Mouse (Mus musculus): ENCODE measurements around the gene 1600014C10Rik. TPM values are rescaled to one million over a fixed set of nuclear protein-coding genes. Genes with fewer than 3 reads are reported as not detected.

The 1600014C10Rik gene
- polyA plus RNA-seq, 1 experiment from 2014 or later, result 12.4 TPM

- Histone ChIP-seq H3K27ac (replicated peaks) (no peak overlapping the region), H3K36me3 (peaks cover 29% of the 10 kb centered on the region), H3K27me3 (replicated peaks) (no peaks in the 10 kb centered on the region), H3K4me1 (peaks cover 15% of the 10 kb centered on the region), H3K4me2 (no peak overlapping the region), H3K4me3 (no peak overlapping the region), H3K9ac (no peak overlapping the region), H3K9me3 (no peaks in the 10 kb centered on the region)
- ATAC-seq (ENCODE audit: extremely low read depth, insufficient number of reproducible peaks, low FRiP score, low TSS enrichment), result no peak
- 66% methylated on average over 8 of the region's 8 CpGs for WGBS
Observed at GRCm38 (mm10) chr7:38218631-38219367, 35.8 kb downstream of the 1600014C10Rik start.

- no peak overlapping the region for H3K4me3 ChIP-seq
- no peak for ATAC-seq (ENCODE audit: extremely low read depth, insufficient number of reproducible peaks, low FRiP score, low TSS enrichment)
- H3K4me1 ChIP-seq, result peaks cover 17% of the 10 kb centered on the region
- H3K27me3 ChIP-seq (replicated peaks), result no peaks in the 10 kb centered on the region
- WGBS, result 78% methylated on average over 4 of the region's 4 CpGs
- no peak overlapping the region for H3K4me2 ChIP-seq
- peaks cover 29% of the 10 kb centered on the region for H3K36me3 ChIP-seq
- H3K9ac ChIP-seq, result no peak overlapping the region
- no peaks in the 10 kb centered on the region for H3K9me3 ChIP-seq
- H3K27ac ChIP-seq (replicated peaks), result no peak overlapping the region
Observed at GRCm38 (mm10) chr7:38219526-38219925, 36.5 kb downstream of the 1600014C10Rik start.

GRCm38 (mm10) chr7:38220866-38221265, 37.8 kb downstream of the 1600014C10Rik start:
- H3K4me2 ChIP-seq, result no peak overlapping the region
- peaks cover 30% of the 10 kb centered on the region for H3K4me1 ChIP-seq
- ATAC-seq (ENCODE audit: extremely low read depth, insufficient number of reproducible peaks, low FRiP score, low TSS enrichment), result no peak
- H3K36me3 ChIP-seq, result peaks cover 29% of the 10 kb centered on the region
- H3K4me3 ChIP-seq, result no peak overlapping the region
- no peak overlapping the region for H3K27ac ChIP-seq (replicated peaks)
- no peaks in the 10 kb centered on the region for H3K27me3 ChIP-seq (replicated peaks)
- 90% methylated on average over 7 of the region's 7 CpGs for WGBS
- no peaks in the 10 kb centered on the region for H3K9me3 ChIP-seq
- H3K9ac ChIP-seq, result no peak overlapping the region

GRCm38 (mm10) chr7:38224577-38225369, 41.8 kb downstream of the 1600014C10Rik start:
- H3K27ac ChIP-seq (replicated peaks), result peak overlapping the region; percentile 66
- ATAC-seq (ENCODE audit: extremely low read depth, insufficient number of reproducible peaks, low FRiP score, low TSS enrichment), result no peak

GRCm38 (mm10) chr7:38226226-38226625, 43.2 kb downstream of the 1600014C10Rik start:
- peaks cover 32% of the 10 kb centered on the region for H3K4me1 ChIP-seq
- peak overlapping the region; percentile 79 for H3K4me2 ChIP-seq
- H3K36me3 ChIP-seq, result peaks cover 9% of the 10 kb centered on the region
- no peak overlapping the region; the same call in 1 of the 2 replicates for H3K4me3 ChIP-seq
- no peak overlapping the region for H3K9ac ChIP-seq
- WGBS, result 72% methylated on average over 2 of the region's 2 CpGs
- H3K27ac ChIP-seq (replicated peaks), result peak overlapping the region; percentile 28; the same call in 1 of the 2 replicates
- H3K27me3 ChIP-seq (replicated peaks), result peaks cover 19% of the 10 kb centered on the region
- H3K9me3 ChIP-seq, result no peaks in the 10 kb centered on the region
- ATAC-seq (ENCODE audit: extremely low read depth, insufficient number of reproducible peaks, low FRiP score, low TSS enrichment), result no peak

More at GRCm38 (mm10) chr7:38224577-38225369, 41.8 kb downstream of the 1600014C10Rik start:
- H3K27me3 ChIP-seq (replicated peaks), result peaks cover 13% of the 10 kb centered on the region
- peaks cover 33% of the 10 kb centered on the region for H3K4me1 ChIP-seq
- H3K9ac ChIP-seq, result 0 out of 2 replicates have a peak overlapping the region, but pooled peaks have one; percentile 16
- no peaks in the 10 kb centered on the region for H3K9me3 ChIP-seq
- 63% methylated on average over 13 of the region's 13 CpGs for WGBS
- peaks cover 22% of the 10 kb centered on the region for H3K36me3 ChIP-seq
- H3K4me2 ChIP-seq, result peak overlapping the region; percentile 34
- no peak overlapping the region for H3K4me3 ChIP-seq

GRCm38 (mm10) chr7:38227181-38227899, 44.3 kb downstream of the 1600014C10Rik start:
- WGBS, result 1% methylated on average over 25 of the region's 25 CpGs

GRCm38 (mm10) chr7:38227900-38228298, 44.9 kb downstream of the 1600014C10Rik start, which contains the start of gene Plekhf1:
Gene Plekhf1, minus strand, starts transcription at chr7:38228016.
- peak within 1 kb of the TSS; percentile 77 for H3K27ac ChIP-seq (replicated peaks)
- H3K4me3 ChIP-seq, result peak within 1 kb of the TSS; percentile 71
- no peaks in the 10 kb centered on the region for H3K36me3 ChIP-seq
- peaks cover 32% of the 10 kb centered on the region for H3K4me1 ChIP-seq
- ATAC-seq (ENCODE audit: extremely low read depth, insufficient number of reproducible peaks, low FRiP score, low TSS enrichment), result peak; percentile 74
- H3K27me3 ChIP-seq (replicated peaks), result peaks cover 22% of the 10 kb centered on the region
- under 1% methylated on average over 36 of the region's 36 CpGs for WGBS
- H3K9me3 ChIP-seq, result no peaks in the 10 kb centered on the region
- peak within 1 kb of the TSS; percentile 79 for H3K4me2 ChIP-seq
- peak within 1 kb of the TSS; percentile 82 for H3K9ac ChIP-seq

More at GRCm38 (mm10) chr7:38227181-38227899, 44.3 kb downstream of the 1600014C10Rik start:
- peak overlapping the region; percentile 79 for H3K4me2 ChIP-seq
- peaks cover 22% of the 10 kb centered on the region for H3K27me3 ChIP-seq (replicated peaks)
- H3K9me3 ChIP-seq, result no peaks in the 10 kb centered on the region
- peaks cover 32% of the 10 kb centered on the region for H3K4me1 ChIP-seq
- ATAC-seq (ENCODE audit: extremely low read depth, insufficient number of reproducible peaks, low FRiP score, low TSS enrichment), result peak; percentile 16; the same call in 1 of the 2 replicates
- no peaks in the 10 kb centered on the region; the same call in 1 of the 2 replicates for H3K36me3 ChIP-seq
- peak overlapping the region; percentile 82 for H3K9ac ChIP-seq
- H3K4me3 ChIP-seq, result peak overlapping the region; percentile 71
- H3K27ac ChIP-seq (replicated peaks), result peak overlapping the region; percentile 77

GRCm38 (mm10) chr7:38228329-38228728, 45.3 kb downstream of the 1600014C10Rik start:
- H3K27ac ChIP-seq (replicated peaks), result 0 out of 2 replicates have a peak overlapping the region, but pooled peaks have one; percentile 46

GRCm38 (mm10) chr7:38230285-38230684, 47.3 kb downstream of the 1600014C10Rik start:
- Histone ChIP-seq H3K36me3 (no peaks in the 10 kb centered on the region), H3K27me3 (replicated peaks) (peaks cover 22% of the 10 kb centered on the region), H3K4me3 (no peak overlapping the region), H3K4me2 (no peak overlapping the region), H3K4me1 (peaks cover 22% of the 10 kb centered on the region), H3K9ac (no peak overlapping the region), H3K9me3 (no peaks in the 10 kb centered on the region), H3K27ac (replicated peaks) (no peak overlapping the region)
- 8% methylated on average over 8 of the region's 8 CpGs for WGBS
- ATAC-seq (ENCODE audit: extremely low read depth, insufficient number of reproducible peaks, low FRiP score, low TSS enrichment), result no peak

More at GRCm38 (mm10) chr7:38228329-38228728, 45.3 kb downstream of the 1600014C10Rik start:
- Histone ChIP-seq H3K4me1 (peaks cover 32% of the 10 kb centered on the region), H3K9me3 (no peaks in the 10 kb centered on the region), H3K9ac (peak overlapping the region; percentile 75), H3K4me3 (peak overlapping the region; percentile 71), H3K4me2 (peak overlapping the region; percentile 79), H3K27me3 (replicated peaks) (peaks cover 22% of the 10 kb centered on the region), H3K36me3 (no peaks in the 10 kb centered on the region)
- 21% methylated on average over 8 of the region's 8 CpGs for WGBS
- ATAC-seq (ENCODE audit: extremely low read depth, insufficient number of reproducible peaks, low FRiP score, low TSS enrichment), result no peak

GRCm38 (mm10) chr7:38236400-38237105, 53.5 kb downstream of the 1600014C10Rik start:
- no peaks in the 10 kb centered on the region for H3K4me1 ChIP-seq
- no peak overlapping the region for H3K4me2 ChIP-seq
- H3K27me3 ChIP-seq (replicated peaks), result 0 out of 2 replicates have a peak, but pooled peaks cover under 1% of the 10 kb centered on the region
- no peaks in the 10 kb centered on the region for H3K36me3 ChIP-seq
- WGBS, result 34% methylated on average over 11 of the region's 11 CpGs
- ATAC-seq (ENCODE audit: extremely low read depth, insufficient number of reproducible peaks, low FRiP score, low TSS enrichment), result no peak
- H3K27ac ChIP-seq (replicated peaks), result no peak overlapping the region
- H3K9me3 ChIP-seq, result no peaks in the 10 kb centered on the region
- no peak overlapping the region for H3K4me3 ChIP-seq
- no peak overlapping the region for H3K9ac ChIP-seq

Data from heart, embryonic 13.5 days (tissue).